Mouse (Mus musculus) liver, embryonic 14.5 days (tissue): ENCODE data around the gene Gm49325.

Source experiments
- CTCF ChIP-seq: IDR thresholded peaks from 2 replicates; pipeline ENCODE4 v1.5.1; 2016; ENCODE audit warnings: antibody characterized with exemption, low read depth, control low read depth
- EP300 ChIP-seq: IDR thresholded peaks from 2 replicates; pipeline ENCODE4 v1.6.1; 2016; ENCODE audit warnings: antibody characterized with exemption, low read depth

- TF ChIP-seq EP300 (no peak), CTCF (no peak)
These were observed 28.6 kb downstream of the Gm49325 start for GRCm38 (mm10) chr10:77634452-77635231.
